Mouse (Mus musculus): ENCODE results near the gene Tgfbr3. TPM values are rescaled to one million over a fixed set of nuclear protein-coding genes. Genes with fewer than 3 reads are reported as not detected.

Tgfbr3 gene
- polyA plus RNA-seq, 2 experiments = 20.7 to 29.0 TPM

DNA sequence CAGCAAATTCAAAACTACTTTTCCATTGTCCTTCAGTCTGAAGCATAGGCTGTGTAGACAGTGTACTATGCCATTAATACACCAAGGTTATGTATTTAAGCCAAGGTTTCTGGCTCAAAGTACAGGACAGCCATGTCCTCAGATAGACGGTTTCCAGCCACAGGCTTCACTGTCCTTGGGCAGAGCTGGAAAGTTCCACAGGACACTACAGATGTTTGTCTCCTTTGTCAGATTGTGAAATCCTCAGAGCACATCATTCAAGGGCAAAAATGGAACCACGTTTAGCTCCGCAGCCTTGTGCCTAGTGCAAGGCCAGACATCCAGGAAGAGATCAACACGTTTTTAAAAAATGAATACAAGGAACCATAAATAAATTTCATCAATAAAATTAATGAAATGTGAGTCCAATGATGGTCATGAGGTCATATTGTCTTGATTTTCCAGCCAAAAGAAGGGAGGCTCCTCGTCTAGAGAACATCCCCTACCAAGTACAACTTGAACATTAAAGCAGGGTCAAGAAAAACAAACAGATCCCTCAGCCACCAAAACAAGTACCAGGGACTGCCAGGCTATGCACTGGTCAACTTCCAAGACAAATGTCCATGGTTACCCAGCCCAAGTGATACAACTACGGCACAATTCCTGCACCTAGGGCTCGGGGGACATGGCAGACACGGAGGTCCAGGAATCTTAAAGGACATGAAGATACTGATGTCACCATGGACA, 105.1 kb downstream of the Tgfbr3 start:
- no peak overlapping the region for H3K4me3 ChIP-seq (replicated peaks; ENCODE audit: low read length)
- no peak overlapping the region for H3K4me2 ChIP-seq (replicated peaks; ENCODE audit: low read depth, low read length, severe bottlenecking)
- no peaks in the 10 kb centered on the region for H3K36me3 ChIP-seq (ENCODE audit: control insufficient read depth, insufficient read depth, low read length)
- ATAC-seq (ENCODE audit: low FRiP score, low read depth) (no peak), DNase-seq (ENCODE audit: low spot score) (no peak)
- no peak overlapping the region for H3K27ac ChIP-seq (replicated peaks; ENCODE audit: low read depth, low read length)
- 93% methylated on average over 8 of the region's 8 CpGs for WGBS
- no peaks in the 10 kb centered on the region for H3K27me3 ChIP-seq (ENCODE audit: control insufficient read depth, insufficient read depth, low read length)
- no peaks in the 10 kb centered on the region for H3K9me3 ChIP-seq (ENCODE audit: control insufficient read depth, low read length)
- H3K4me1 ChIP-seq (ENCODE audit: control insufficient read depth, insufficient read depth, low read length) = 0 out of 2 replicates have a peak, but pooled peaks cover 3% of the 10 kb centered on the region
- TF ChIP-seq POLR2A (IDR thresholded peaks at IDR 0.05; ENCODE audit: borderline replicate concordance, extremely low read depth, insufficient read depth, insufficient read length) = no peak
- H3K9ac ChIP-seq (ENCODE audit: low read depth, low read length, severe bottlenecking) = no peak overlapping the region

GRCm38 (mm10) chr5:107183537-107183936, 105.9 kb downstream of the Tgfbr3 start:
- Histone ChIP-seq H3K9me3 (ENCODE audit: control insufficient read depth, low read length) (no peaks in the 10 kb centered on the region), H3K4me2 (replicated peaks; ENCODE audit: low read depth, low read length, severe bottlenecking) (no peak overlapping the region), H3K4me3 (replicated peaks; ENCODE audit: low read length) (no peak overlapping the region), H3K9ac (ENCODE audit: low read depth, low read length, severe bottlenecking) (no peak overlapping the region), H3K27ac (replicated peaks; ENCODE audit: low read depth, low read length) (no peak overlapping the region), H3K27me3 (ENCODE audit: control insufficient read depth, insufficient read depth, low read length) (no peaks in the 10 kb centered on the region), H3K36me3 (ENCODE audit: control insufficient read depth, insufficient read depth, low read length) (no peaks in the 10 kb centered on the region), H3K4me1 (ENCODE audit: control insufficient read depth, insufficient read depth, low read length) (0 out of 2 replicates have a peak, but pooled peaks cover 2% of the 10 kb centered on the region)
- 76% methylated on average over 6 of the region's 6 CpGs for WGBS
- no peak for DNase-seq (ENCODE audit: low spot score)
- ATAC-seq (ENCODE audit: low FRiP score, low read depth) = no peak
- no peak for TF ChIP-seq POLR2A (IDR thresholded peaks at IDR 0.05; ENCODE audit: borderline replicate concordance, extremely low read depth, insufficient read depth, insufficient read length)

- H3K9ac ChIP-seq (ENCODE audit: low read depth, low read length, severe bottlenecking) = no peak overlapping the region
- no peak overlapping the region for H3K27ac ChIP-seq (replicated peaks; ENCODE audit: low read depth, low read length)
- H3K27me3 ChIP-seq (ENCODE audit: control insufficient read depth, insufficient read depth, low read length) = no peaks in the 10 kb centered on the region
- H3K4me2 ChIP-seq (replicated peaks; ENCODE audit: low read depth, low read length, severe bottlenecking) = no peak overlapping the region
- H3K4me3 ChIP-seq (replicated peaks; ENCODE audit: low read length) = no peak overlapping the region
- no peak for TF ChIP-seq POLR2A (IDR thresholded peaks at IDR 0.05; ENCODE audit: borderline replicate concordance, extremely low read depth, insufficient read depth, insufficient read length)
- no peak for DNase-seq (ENCODE audit: low spot score)
- H3K36me3 ChIP-seq (ENCODE audit: control insufficient read depth, insufficient read depth, low read length) = no peaks in the 10 kb centered on the region
- whole genome bisulfite sequencing = 93% methylated on average over 7 of the region's 7 CpGs
- no peaks in the 10 kb centered on the region for H3K9me3 ChIP-seq (ENCODE audit: control insufficient read depth, low read length)
- peaks cover 8% of the 10 kb centered on the region; the same call in 1 of the 2 replicates for H3K4me1 ChIP-seq (ENCODE audit: control insufficient read depth, insufficient read depth, low read length)
- no peak for ATAC-seq (ENCODE audit: low FRiP score, low read depth)
Measured at GRCm38 (mm10) chr5:107182721-107183120, 106.7 kb downstream of the Tgfbr3 start.

DNA sequence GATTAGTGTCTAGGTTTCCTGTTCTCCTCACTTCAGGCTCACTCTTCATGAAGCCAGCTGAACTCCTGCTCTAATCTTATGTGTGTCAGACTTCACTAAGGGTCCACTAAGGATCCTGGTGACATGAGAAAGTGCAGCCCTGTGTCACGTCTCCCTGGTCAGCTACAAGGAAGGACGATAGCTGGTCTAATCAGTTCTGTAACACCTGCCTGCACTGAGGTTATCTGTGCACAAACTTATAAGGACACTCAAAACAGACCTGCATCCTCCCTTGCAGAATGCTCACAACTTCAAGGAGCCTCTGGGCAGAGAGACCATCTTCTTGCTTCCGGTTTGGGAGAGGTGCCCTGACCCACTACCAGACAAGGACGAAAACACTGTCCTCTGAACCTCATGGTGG, 107.6 kb downstream of the Tgfbr3 start:
- Histone ChIP-seq H3K4me1 (ENCODE audit: control insufficient read depth, insufficient read depth, low read length) (peaks cover 10% of the 10 kb centered on the region; the same call in 1 of the 2 replicates), H3K36me3 (ENCODE audit: control insufficient read depth, insufficient read depth, low read length) (no peaks in the 10 kb centered on the region), H3K4me3 (replicated peaks; ENCODE audit: low read length) (no peak overlapping the region), H3K27ac (replicated peaks; ENCODE audit: low read depth, low read length) (no peak overlapping the region), H3K27me3 (ENCODE audit: control insufficient read depth, insufficient read depth, low read length) (no peaks in the 10 kb centered on the region), H3K9ac (ENCODE audit: low read depth, low read length, severe bottlenecking) (no peak overlapping the region), H3K9me3 (ENCODE audit: control insufficient read depth, low read length) (no peaks in the 10 kb centered on the region), H3K4me2 (replicated peaks; ENCODE audit: low read depth, low read length, severe bottlenecking) (no peak overlapping the region)
- WGBS = 89% methylated on average over 4 of the region's 4 CpGs
- no peak for DNase-seq (ENCODE audit: low spot score)
- no peak for ATAC-seq (ENCODE audit: low FRiP score, low read depth)
- no peak for TF ChIP-seq POLR2A (IDR thresholded peaks at IDR 0.05; ENCODE audit: borderline replicate concordance, extremely low read depth, insufficient read depth, insufficient read length)

DNA sequence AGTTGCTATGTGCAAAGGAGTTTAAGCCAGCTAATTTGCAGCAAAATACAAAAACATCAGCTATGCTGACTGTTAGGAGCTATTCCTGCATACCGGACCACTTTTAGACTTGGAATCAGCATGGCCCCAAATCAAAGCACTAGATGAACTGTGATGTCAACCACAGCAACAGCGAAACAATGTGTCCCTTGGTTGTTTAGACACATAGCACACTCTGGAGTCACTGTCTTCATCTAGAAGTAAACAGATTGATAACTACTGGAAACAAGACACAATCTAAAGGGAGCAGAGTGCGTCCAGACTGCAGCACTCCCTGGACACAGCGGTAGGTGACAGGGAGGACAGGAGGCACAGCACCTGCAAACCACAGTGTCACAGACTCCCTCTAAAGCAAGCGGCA, 110.2 kb downstream of the Tgfbr3 start:
- no peak overlapping the region for H3K9ac ChIP-seq (ENCODE audit: low read depth, low read length, severe bottlenecking)
- no peaks in the 10 kb centered on the region for H3K9me3 ChIP-seq (ENCODE audit: control insufficient read depth, low read length)
- peaks cover 10% of the 10 kb centered on the region; the same call in 1 of the 2 replicates for H3K4me1 ChIP-seq (ENCODE audit: control insufficient read depth, insufficient read depth, low read length)
- no peak for TF ChIP-seq POLR2A (IDR thresholded peaks at IDR 0.05; ENCODE audit: borderline replicate concordance, extremely low read depth, insufficient read depth, insufficient read length)
- no peaks in the 10 kb centered on the region for H3K36me3 ChIP-seq (ENCODE audit: control insufficient read depth, insufficient read depth, low read length)
- no peaks in the 10 kb centered on the region for H3K27me3 ChIP-seq (ENCODE audit: control insufficient read depth, insufficient read depth, low read length)
- DNase-seq (ENCODE audit: low spot score) (no peak), ATAC-seq (ENCODE audit: low FRiP score, low read depth) (no peak)
- H3K4me3 ChIP-seq (replicated peaks; ENCODE audit: low read length) = no peak overlapping the region
- WGBS = 80% methylated on average over 5 of the region's 5 CpGs
- no peak overlapping the region for H3K27ac ChIP-seq (replicated peaks; ENCODE audit: low read depth, low read length)
- no peak overlapping the region for H3K4me2 ChIP-seq (replicated peaks; ENCODE audit: low read depth, low read length, severe bottlenecking)
